Mouse (Mus musculus): Measurements from ENCODE around the gene Enah.

Enah gene

GRCm38 (mm10) chr1:181965277-181965676 is 54.5 kb downstream of the Enah start:
- intact Hi-C loops (cut with DNase I), result no loop called here

DNA sequence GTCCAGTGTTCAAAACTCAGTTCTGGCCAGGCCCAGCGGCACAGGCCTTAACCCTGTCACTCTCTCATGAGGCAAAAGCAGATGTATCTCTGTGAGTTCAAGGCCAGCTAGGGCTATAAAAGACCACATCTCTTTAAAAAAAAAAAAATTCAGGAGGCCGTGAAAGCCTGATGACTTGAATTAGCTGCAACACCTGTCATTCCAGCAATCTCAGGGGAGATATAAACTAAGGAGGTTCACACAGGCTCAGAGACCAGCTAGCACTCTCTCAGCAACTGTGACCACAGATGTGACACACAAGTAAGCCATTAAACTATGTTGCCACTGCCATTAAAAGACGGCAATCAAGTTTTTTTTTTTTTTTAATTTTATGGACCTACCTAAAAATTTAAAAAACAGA is 56.0 kb downstream of the Enah start:
- intact Hi-C loops (cut with DNase I), result no loop called here

DNA sequence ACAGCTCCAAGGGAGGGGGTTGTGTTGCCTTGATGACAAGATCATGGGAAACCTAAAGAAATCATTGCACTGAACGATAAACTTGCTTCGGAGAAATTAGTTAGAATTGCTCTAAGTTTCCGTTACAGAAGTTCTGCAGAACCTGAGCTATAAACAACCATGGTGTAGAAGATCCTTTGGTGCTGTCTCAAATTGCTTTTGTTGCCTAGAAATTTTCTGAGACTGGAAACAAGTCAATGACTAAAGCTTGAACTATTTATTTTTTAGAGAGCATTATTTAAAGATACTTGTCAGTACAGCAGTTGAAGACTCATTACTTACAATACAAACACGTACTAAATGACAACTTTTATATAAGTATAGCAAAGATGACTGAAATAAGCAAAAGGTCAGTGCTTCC is 56.4 kb downstream of the Enah start:
- intact Hi-C loops (cut with DNase I), result no loop called here

- intact Hi-C loops (cut with DNase I), result no loop called here
Measured at GRCm38 (mm10) chr1:181960383-181960782, 59.4 kb downstream of the Enah start.

DNA sequence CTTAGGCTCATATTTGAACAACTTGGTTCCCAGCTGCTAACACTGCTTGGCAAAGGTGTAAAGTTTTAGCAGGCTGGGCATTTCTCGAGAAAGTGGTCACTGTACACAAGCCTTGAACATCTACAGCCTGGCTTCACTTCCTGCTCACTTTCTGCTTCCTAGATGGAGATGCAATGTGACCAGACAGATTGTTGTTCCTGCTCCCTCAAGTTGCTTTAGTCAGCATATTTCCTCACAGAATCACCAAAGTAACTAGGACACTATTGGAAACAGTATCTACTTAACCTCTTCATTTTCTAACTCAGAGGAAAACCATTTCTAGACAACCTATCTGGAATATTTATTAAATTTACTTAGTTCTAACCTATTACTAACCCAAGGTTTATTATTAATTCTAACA is 61.4 kb downstream of the Enah start:
- intact Hi-C loops (cut with DNase I), result no loop called here

GRCm38 (mm10) chr1:181957736-181958135 is 62.1 kb downstream of the Enah start:
- intact Hi-C loops (cut with DNase I), result no loop called here

- intact Hi-C loops (cut with DNase I), result no loop called here
Measured at GRCm38 (mm10) chr1:181953547-181953946, 66.2 kb downstream of the Enah start.

- intact Hi-C loops (cut with DNase I), result no loop called here
Measured at GRCm38 (mm10) chr1:181951266-181951665, 68.5 kb downstream of the Enah start.

DNA sequence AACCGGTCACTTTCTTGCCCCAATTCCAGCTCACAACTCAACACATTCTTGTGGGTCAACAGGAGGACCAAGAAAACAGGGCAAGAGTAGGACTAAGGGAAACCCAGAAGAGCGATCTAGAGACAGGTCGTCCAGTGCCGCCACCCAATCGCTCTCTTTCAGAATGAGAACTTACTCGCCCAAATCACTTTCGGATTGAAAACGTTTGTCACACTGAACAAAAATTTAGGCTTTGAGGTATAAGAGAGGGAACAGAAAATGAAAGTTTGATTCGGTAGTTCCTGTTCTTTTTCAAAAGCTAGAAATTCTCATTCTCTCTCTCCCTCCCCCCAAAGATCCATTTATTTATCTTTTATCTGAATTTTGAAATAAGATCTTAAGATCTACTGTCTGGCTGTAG is 69.1 kb downstream of the Enah start:
- intact Hi-C loops (cut with DNase I), result no loop called here

DNA sequence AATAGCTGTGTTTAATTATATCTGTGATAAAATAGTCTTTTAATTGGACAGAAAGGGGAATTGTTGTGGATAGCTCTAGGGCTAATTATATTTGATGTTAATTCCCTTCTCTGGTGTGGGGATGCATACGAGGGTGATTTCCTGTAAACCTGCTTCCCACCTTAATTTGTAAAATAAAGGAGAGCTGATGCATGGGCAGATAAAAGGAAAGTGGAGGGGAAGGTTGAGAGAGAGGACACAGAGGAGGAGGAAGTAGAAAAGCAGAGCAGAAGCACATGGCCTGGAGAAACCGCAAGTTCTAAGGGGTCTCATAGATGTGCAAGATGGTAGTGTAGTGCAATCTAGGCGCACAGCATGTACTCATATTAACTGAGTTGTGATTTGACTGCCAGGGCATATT is 71.6 kb downstream of the Enah start:
- intact Hi-C loops (cut with DNase I), result no loop called here

GRCm38 (mm10) chr1:181937064-181937463 is 82.7 kb downstream of the Enah start:
- intact Hi-C loops (cut with DNase I), result no loop called here

GRCm38 (mm10) chr1:181928388-181928787 is 91.4 kb downstream of the Enah start:
- intact Hi-C loops (cut with DNase I), result no loop called here

GRCm38 (mm10) chr1:181923384-181923783 is 96.4 kb downstream of the Enah start:
- intact Hi-C loops (cut with DNase I), result no loop called here

DNA sequence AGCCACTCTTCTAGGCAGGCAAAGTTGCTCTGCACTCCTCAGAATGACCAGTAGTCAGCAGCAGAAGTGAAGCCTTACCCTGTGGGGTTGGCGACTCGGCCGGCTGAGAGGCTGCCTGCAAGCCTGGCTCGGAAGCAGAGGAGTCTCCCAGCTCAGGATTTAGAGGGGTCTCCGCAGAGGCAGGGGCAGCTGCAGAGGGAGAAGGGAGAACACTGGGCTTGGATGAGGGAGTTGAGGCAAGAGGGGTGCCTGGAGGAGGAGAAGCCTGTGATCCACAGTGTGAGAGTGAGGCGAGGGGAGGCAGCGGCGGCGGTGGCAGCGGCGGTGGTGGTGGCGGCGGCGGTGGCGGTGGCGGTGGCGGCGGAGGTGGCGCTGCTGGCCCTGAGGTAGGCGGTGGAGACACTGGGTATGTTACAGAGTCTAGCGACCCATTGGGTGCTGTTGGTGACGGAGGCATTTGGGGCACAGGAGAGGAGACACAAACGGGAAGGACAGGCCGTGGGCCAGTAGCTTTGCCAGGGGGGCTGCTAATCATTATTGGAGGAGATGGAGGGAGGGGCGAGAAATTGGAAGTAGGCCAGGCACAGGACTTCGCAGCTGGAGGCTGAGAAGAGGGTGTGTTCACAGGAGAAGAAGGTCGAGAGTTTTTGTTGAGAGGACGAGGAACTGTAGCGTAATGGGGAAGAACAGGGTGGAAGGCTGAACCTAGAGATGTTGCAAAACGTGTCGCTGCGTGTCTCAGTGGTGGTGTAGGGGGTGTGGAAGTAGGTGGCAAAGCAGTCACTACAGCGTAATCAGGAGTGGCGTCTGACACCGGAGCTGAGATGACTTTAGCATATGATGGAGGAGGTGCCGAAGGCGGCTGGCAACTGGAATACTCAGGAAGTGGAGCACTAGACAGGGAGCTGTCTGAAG is 98.0 kb downstream of the Enah start:
- intact Hi-C loops (cut with DNase I), result no loop called here

- intact Hi-C loops (cut with DNase I), result no loop called here
Measured at GRCm38 (mm10) chr1:181911841-181912240, 107.9 kb downstream of the Enah start.

DNA sequence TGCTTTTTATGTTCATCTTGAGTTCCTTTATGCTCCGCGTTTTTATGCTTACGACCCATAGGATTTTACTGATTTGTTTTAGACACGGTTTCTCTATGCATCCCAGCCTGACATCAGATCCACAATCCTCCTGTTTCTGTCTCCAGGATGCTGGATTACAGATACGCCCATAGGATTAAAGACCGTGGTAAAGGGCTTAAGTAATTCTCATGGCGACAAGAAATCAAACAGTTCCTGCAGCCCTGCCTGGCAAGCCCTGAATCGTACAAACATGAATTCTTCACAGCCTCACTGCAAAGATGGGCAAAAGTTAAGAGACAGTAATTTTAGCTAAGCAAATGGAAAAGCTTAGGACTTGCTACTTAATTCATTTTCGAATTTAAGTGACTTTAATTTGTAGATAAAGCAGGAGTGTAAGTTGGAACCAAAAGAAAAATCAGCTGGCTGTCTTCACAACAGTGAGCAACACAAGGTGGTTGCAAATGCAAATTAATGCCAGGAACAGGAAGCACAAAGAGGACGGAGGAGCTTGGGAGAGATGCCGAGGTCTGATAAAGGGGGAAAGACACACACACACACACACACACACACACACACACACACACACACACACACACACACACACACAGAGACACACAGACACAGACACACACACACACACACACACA is 118.0 kb downstream of the Enah start:
- intact Hi-C loops (cut with DNase I), result loop anchor here (10.0 kb wide), 1 partner anchor 113 kb away; the partner anchor contains the start of gene Enah

GRCm38 (mm10) chr1:181900846-181901245 is 118.9 kb downstream of the Enah start:
- intact Hi-C loops (cut with DNase I), result loop anchor here (10.0 kb wide), 1 partner anchor 114 kb away; the partner anchor contains the start of gene Enah

DNA sequence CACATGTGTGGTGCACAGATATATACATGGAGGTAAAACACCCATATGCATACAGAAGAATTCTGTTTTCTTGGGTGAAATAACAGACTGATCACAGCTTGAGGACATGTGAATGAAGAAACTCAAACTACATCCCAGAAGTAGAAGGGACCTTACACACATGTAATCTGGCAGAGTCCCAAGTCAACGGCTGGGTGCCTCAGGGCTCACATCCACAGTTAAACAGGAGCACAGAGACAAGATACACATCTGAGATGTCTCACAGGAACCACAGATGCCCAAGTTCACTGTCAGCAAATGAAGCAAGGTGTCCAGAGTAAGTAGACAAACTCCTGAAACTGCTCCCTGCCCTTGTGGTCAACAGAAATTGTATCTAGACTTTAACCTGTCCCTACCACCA is 120.8 kb downstream of the Enah start:
- intact Hi-C loops (cut with DNase I), result no loop called here

- intact Hi-C loops (cut with DNase I), result no loop called here
Measured at GRCm38 (mm10) chr1:181896991-181897390, 122.8 kb downstream of the Enah start.

GRCm38 (mm10) chr1:181893721-181894120 is 126.1 kb downstream of the Enah start:
- intact Hi-C loops (cut with DNase I), result no loop called here

DNA sequence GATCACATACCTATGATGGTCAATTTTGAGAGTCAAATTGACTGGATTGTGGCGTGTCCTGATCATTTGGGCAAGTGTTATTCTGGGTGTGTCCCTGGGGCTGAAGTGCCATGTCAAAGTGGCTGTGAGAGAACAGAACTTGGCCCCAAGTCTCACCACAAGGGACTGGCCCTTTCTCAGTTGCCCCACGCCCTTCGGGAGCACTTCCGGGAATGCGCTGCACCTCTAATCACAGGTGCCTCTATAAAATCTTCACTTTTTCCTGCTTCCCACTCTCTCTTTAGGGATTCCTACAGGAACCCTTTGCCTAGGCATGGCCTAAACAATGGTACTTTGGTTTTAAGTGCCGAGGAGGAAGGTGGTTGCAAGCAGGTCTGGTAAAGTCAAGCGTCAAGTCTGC is 130.1 kb downstream of the Enah start:
- intact Hi-C loops (cut with DNase I), result loop anchor here (2.0 kb wide), 1 partner anchor 251 kb away; no protein-coding TSS in a partner anchor

DNA sequence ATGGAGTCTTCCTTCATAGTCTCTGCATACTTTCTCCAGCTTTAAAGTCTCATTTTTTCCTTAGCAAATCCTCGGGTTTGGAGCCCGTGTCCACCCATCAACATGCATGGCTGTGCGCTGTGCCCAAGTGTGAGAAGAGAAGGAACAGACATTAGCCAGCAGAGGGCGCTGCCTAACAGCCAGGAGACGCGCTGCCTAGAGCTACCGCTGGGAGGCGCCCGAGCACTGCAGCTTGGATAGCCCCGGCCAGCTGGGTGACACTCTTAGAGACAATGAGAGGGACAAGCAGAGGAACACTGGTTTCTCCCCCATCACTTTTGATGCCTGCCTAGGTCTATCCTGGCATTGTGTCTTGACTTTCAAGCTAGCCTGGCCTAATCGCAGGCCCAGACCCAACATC is 131.0 kb downstream of the Enah start:
- intact Hi-C loops (cut with DNase I), result loop anchor here (1.0 to 2.0 kb wide), 2 partner anchors 226 to 252 kb away; no protein-coding TSS in a partner anchor

Data from adrenal gland (tissue).